Mouse (Mus musculus) macrophage (primary cell): ENCODE data around the gene Olfr907. TPM values are rescaled to one million over a fixed set of nuclear protein-coding genes. Genes with fewer than 3 reads are reported as not detected.

ENCODE experiments used
- H3K27ac ChIP-seq: fragments of 350-480 bp; formaldehyde crosslinking; 2 replicates; pipeline ENCODE4 v1.9.0; 2021
- H3K36me3 ChIP-seq: fragments of 350-480 bp; formaldehyde crosslinking; 2 replicates; pipeline ENCODE4 v1.9.0; 2021; ENCODE audit errors: inconsistent target
- H3K4me3 ChIP-seq: fragments of 350-480 bp; formaldehyde crosslinking; 2 replicates; pipeline ENCODE4 v1.9.0; 2021; ENCODE audit errors: inconsistent target
- H3K79me2 ChIP-seq: fragments of 350-480 bp; formaldehyde crosslinking; 2 replicates; pipeline ENCODE4 v1.9.0; 2021; ENCODE audit errors: inconsistent target
- WGBS: methylation state at CpG from one replicate; pipeline ENCODE4 v1.1.7; 2026; ENCODE audit warnings: inconsistent platforms; ENCODE audit not compliant: missing documents; 5-methylcytosine and 5-hydroxymethylcytosine counted together
- polyA plus RNA-seq: library from polyadenylated mRNA; stranded (reverse); fragments of 250-400 nt; gene quantifications from 3 replicates; pipeline ENCODE4 v1.2.4, GENCODE M21; 2018; ENCODE audit warnings: inconsistent platforms
- total RNA-seq, 78 experiments: library from RNA; depleted of rRNA; stranded (reverse); fragments of 250-400 nt; gene quantifications; 1 replicate in 9 of 78; 2 replicates in 24 of 78; 3 replicates in 43 of 78; 4 replicates in 2 of 78; pipeline ENCODE4 v1.2.4; 2018; ENCODE audit warnings: inconsistent platforms in 56 of 78

Gene Olfr907
- total RNA-seq (2018; cell fraction: chromatin; rRNA removed) = not detected
- not detected for total RNA-seq (2018; cell fraction: cytosol; rRNA removed)
- total RNA-seq (2018; cell fraction: nucleus; rRNA removed) = not detected
- not detected in 3 replicates for polyA plus RNA-seq

- 85% methylated on average over 2 of the region's 2 CpGs for WGBS
Measured at GRCm38 (mm10) chr9:38495501-38495900, at the start of gene Olfr907. Gene Olfr907, plus strand, starts transcription at chr9:38495801.

GRCm38 (mm10) chr9:38447352-38447751 lies 48.2 kb upstream of the Olfr907 start, which contains the start of gene Olfr902:
Gene Olfr902, plus strand, starts transcription at chr9:38447652.
- no peaks in the 10 kb centered on the region for H3K36me3 ChIP-seq
- no peaks in the 10 kb centered on the region for H3K79me2 ChIP-seq
- 87% methylated on average over 5 of the region's 5 CpGs for WGBS
- H3K4me3 ChIP-seq = no peak within 1 kb of the TSS
- H3K27ac ChIP-seq = no peak within 1 kb of the TSS

More at GRCm38 (mm10) chr9:38495501-38495900, at the start of gene Olfr907:
- Histone ChIP-seq H3K36me3 (no peaks in the 10 kb centered on the region), H3K79me2 (no peaks in the 10 kb centered on the region), H3K27ac (no peak within 1 kb of the TSS), H3K4me3 (no peak within 1 kb of the TSS)

DNA sequence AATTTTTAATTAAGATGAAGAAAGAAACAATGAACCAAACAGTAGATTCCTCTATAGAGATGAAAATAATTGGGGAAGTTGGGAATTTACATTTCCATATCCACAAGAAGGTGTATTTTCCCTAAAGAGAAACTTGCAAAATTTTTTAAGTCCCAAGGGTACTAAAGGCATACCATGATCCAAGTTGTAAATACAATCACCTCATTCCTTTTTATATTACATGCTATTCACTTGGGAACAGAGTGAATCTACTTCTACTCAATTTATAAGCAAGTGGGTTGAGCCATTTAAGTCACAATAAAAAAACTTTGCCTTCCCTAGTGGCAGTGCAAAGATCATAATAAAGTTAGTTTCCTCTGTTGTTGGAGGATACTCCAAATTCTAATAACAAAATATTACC lies 32.8 kb upstream of the Olfr907 start, which contains the start of gene Olfr904:
Gene Olfr904 (plus strand): TSS at position 301 of the 400 bp plus-strand sequence.
- Histone ChIP-seq H3K4me3 (no peak within 1 kb of the TSS), H3K79me2 (no peaks in the 10 kb centered on the region), H3K36me3 (no peaks in the 10 kb centered on the region), H3K27ac (no peak within 1 kb of the TSS)

- Histone ChIP-seq H3K79me2 (no peaks in the 10 kb centered on the region), H3K4me3 (no peak within 1 kb of the TSS), H3K36me3 (no peaks in the 10 kb centered on the region), H3K27ac (no peak within 1 kb of the TSS)
Measured at GRCm38 (mm10) chr9:38470807-38471206, 24.8 kb upstream of the Olfr907 start, which contains the start of gene Olfr905. Gene Olfr905, plus strand, starts transcription at chr9:38471107.

DNA sequence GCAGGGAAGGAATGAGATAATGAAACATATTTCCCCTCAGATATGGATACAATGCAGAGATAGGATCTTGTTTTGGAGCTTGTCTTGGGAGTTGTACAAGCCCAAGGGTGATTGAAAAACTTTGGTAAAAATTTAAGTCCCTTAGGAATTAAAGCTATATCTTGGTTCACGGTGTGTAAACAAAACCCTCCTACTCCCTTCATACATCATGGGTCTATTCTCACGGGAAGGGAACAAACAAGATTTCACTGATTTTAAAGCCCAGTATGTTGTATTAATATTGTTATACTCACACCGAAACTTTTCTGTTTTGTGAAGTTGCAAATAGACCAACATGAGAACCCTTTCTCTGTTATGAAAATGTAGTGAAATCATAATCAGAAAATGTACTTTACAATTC lies 8.8 kb upstream of the Olfr907 start, which contains the start of gene Olfr906:
Gene Olfr906 (plus strand): TSS at position 301 of the 400 bp plus-strand sequence.
- H3K36me3 ChIP-seq = no peaks in the 10 kb centered on the region

GRCm38 (mm10) chr9:38512353-38512752 lies 16.8 kb downstream of the Olfr907 start:
- 61% methylated on average over 2 of the region's 2 CpGs for WGBS
- no peaks in the 10 kb centered on the region for H3K36me3 ChIP-seq
- no peaks in the 10 kb centered on the region for H3K79me2 ChIP-seq
- no peak overlapping the region for H3K4me3 ChIP-seq
- no peak overlapping the region for H3K27ac ChIP-seq

More for the DNA sequence above, 8.8 kb upstream of the Olfr907 start, which contains the start of gene Olfr906:
- Histone ChIP-seq H3K27ac (no peak within 1 kb of the TSS), H3K4me3 (no peak within 1 kb of the TSS), H3K79me2 (no peaks in the 10 kb centered on the region)
- 72% methylated on average over 3 of the region's 3 CpGs for WGBS

- WGBS = 50% methylated on average over 1 of the region's 1 CpGs
- no peak within 1 kb of the TSS for H3K27ac ChIP-seq
- H3K4me3 ChIP-seq = no peak within 1 kb of the TSS
- H3K79me2 ChIP-seq = no peaks in the 10 kb centered on the region
- H3K36me3 ChIP-seq = no peaks in the 10 kb centered on the region
Measured at GRCm38 (mm10) chr9:38521280-38521679, 25.7 kb downstream of the Olfr907 start, which contains the start of gene Olfr911-ps1. Gene Olfr911-ps1, plus strand, starts transcription at chr9:38521580.

GRCm38 (mm10) chr9:38537549-38537948 lies 41.9 kb downstream of the Olfr907 start, which contains the start of gene Olfr910:
Gene Olfr910, plus strand, starts transcription at chr9:38537849.
- Histone ChIP-seq H3K4me3 (no peak within 1 kb of the TSS), H3K27ac (no peak within 1 kb of the TSS), H3K79me2 (no peaks in the 10 kb centered on the region), H3K36me3 (no peaks in the 10 kb centered on the region)
- WGBS = 93% methylated on average over 2 of the region's 2 CpGs

Other genes starting within 250 kb of the Olfr907 start
- not detected in 3 replicates for gene Olfr143, start 243.0 kb upstream of the Olfr907 start, polyA plus RNA-seq
- gene Olfr895, start 227.9 kb upstream of the Olfr907 start, polyA plus RNA-seq = not detected in 3 replicates
- gene Olfr896-ps1, start 204.7 kb upstream of the Olfr907 start, polyA plus RNA-seq = not detected in 3 replicates
- not detected in 3 replicates for gene Olfr25, start 166.7 kb upstream of the Olfr907 start, polyA plus RNA-seq
- not detected in 3 replicates for gene Olfr898, start 147.4 kb upstream of the Olfr907 start, polyA plus RNA-seq
- not detected in 3 replicates for gene Olfr250, start 128.9 kb upstream of the Olfr907 start, polyA plus RNA-seq
- not detected in 3 replicates for gene Olfr251, start 118.7 kb upstream of the Olfr907 start, polyA plus RNA-seq
- gene Olfr147, start 94.1 kb upstream of the Olfr907 start, polyA plus RNA-seq = not detected in 3 replicates
- gene Olfr901, start 66.3 kb upstream of the Olfr907 start, polyA plus RNA-seq = not detected in 3 replicates
- gene Olfr902, start 48.1 kb upstream of the Olfr907 start, polyA plus RNA-seq = not detected in 3 replicates
- gene Olfr904, start 32.7 kb upstream of the Olfr907 start, polyA plus RNA-seq = not detected in 3 replicates
- not detected in 3 replicates for gene Olfr905, start 24.7 kb upstream of the Olfr907 start, polyA plus RNA-seq
- gene Olfr906, start 8.7 kb upstream of the Olfr907 start, polyA plus RNA-seq = not detected in 3 replicates
- not detected in 3 replicates for gene Olfr911-ps1, start 25.8 kb downstream of the Olfr907 start, polyA plus RNA-seq
- gene Olfr910, start 42.0 kb downstream of the Olfr907 start, polyA plus RNA-seq = not detected in 3 replicates
- not detected in 3 replicates for gene Olfr912, start 84.4 kb downstream of the Olfr907 start, polyA plus RNA-seq
- gene Olfr913, start 97.0 kb downstream of the Olfr907 start, polyA plus RNA-seq = not detected in 3 replicates
- not detected in 3 replicates for gene Olfr914, start 109.3 kb downstream of the Olfr907 start, polyA plus RNA-seq
- not detected in 3 replicates for gene Olfr916, start 164.1 kb downstream of the Olfr907 start, polyA plus RNA-seq
- gene Olfr917, start 170.0 kb downstream of the Olfr907 start, polyA plus RNA-seq = not detected in 3 replicates
- gene Olfr918, start 178.8 kb downstream of the Olfr907 start, polyA plus RNA-seq = not detected in 3 replicates
- gene Olfr919, start 207.9 kb downstream of the Olfr907 start, polyA plus RNA-seq = not detected in 3 replicates
- gene Vwa5a, start 222.5 kb downstream of the Olfr907 start, polyA plus RNA-seq = 114 to 137 TPM (median 132 TPM) in 3 replicates